Mouse (Mus musculus): Measurements from ENCODE around the gene Ptgr1.

- TF ChIP-seq HCFC1 (IDR thresholded peaks at IDR 0.05; ENCODE audit: borderline replicate concordance, insufficient read depth, low read length) (no peak), ZNF384 (IDR thresholded peaks at IDR 0.05; ENCODE audit: low read depth, low read length) (no peak), ZC3H11A (IDR thresholded peaks at IDR 0.05; ENCODE audit: borderline replicate concordance, low read depth, low read length) (no peak)
Observed at GRCm38 (mm10) chr4:58982806-58983205, 4.1 kb downstream of the Ptgr1 start.
